Mouse (Mus musculus) liver, adult 2 months (tissue): Measurements from ENCODE around the gene A330070K13Rik. TPM values are rescaled to one million over a fixed set of nuclear protein-coding genes. Genes with fewer than 3 reads are reported as not detected.

Experiments used
- DNase-seq: peaks from one replicate; pipeline ENCODE4 v3.0.0-alpha.2; 2011; ENCODE audit warnings: low read depth, low spot score; ENCODE audit errors: extremely low read depth
- H3K27ac ChIP-seq: fragments of 200-500 bp; replicated peaks from 2 replicates; pipeline ENCODE4 v1.5.1; 2012; ENCODE audit warnings: low read depth, mild to moderate bottlenecking, control low read depth, inconsistent platforms, low read length; ENCODE audit not compliant: insufficient read depth
- H3K27me3 ChIP-seq: fragments of 200-500 bp; 2 replicates; pipeline ENCODE4 v1.6.1; 2012; ENCODE audit warnings: mild to moderate bottlenecking, moderate library complexity, low read length, inconsistent platforms; ENCODE audit not compliant: control insufficient read depth, insufficient read depth
- H3K36me3 ChIP-seq: fragments of 200-500 bp; 2 replicates; pipeline ENCODE4 v1.6.1; 2012; ENCODE audit warnings: low read length, inconsistent platforms; ENCODE audit not compliant: control insufficient read depth, insufficient read depth
- H3K4me1 ChIP-seq: fragments of 200-500 bp; 2 replicates; pipeline ENCODE4 v1.6.1; 2011; ENCODE audit warnings: low read length; ENCODE audit not compliant: control insufficient read depth, insufficient read depth
- H3K4me3 ChIP-seq: fragments of 200-500 bp; 2 replicates; pipeline ENCODE4 v1.5.1; 2011; ENCODE audit warnings: low read depth, mild to moderate bottlenecking, control low read depth, low read length, moderate library complexity; ENCODE audit not compliant: insufficient read depth
- H3K79me2 ChIP-seq: fragments of 200-500 bp; 2 replicates; pipeline ENCODE4 v1.6.1; 2012; ENCODE audit warnings: inconsistent platforms, mild to moderate bottlenecking, low read length, moderate library complexity; ENCODE audit not compliant: control insufficient read depth, insufficient read depth
- H3K9ac ChIP-seq: fragments of 200-500 bp; 2 replicates; pipeline ENCODE4 v1.6.1; 2012; ENCODE audit warnings: low read depth, mild to moderate bottlenecking, control low read depth, inconsistent platforms, low read length
- CTCF ChIP-seq: fragments of 200-500 bp; IDR thresholded peaks from 2 replicates; pipeline ENCODE4 v1.5.1; 2011; ENCODE audit warnings: low read depth, low read length, control low read depth
- POLR2A ChIP-seq: fragments of 200-500 bp; IDR thresholded peaks from 2 replicates; pipeline ENCODE4 v1.6.1; 2011; ENCODE audit warnings: low read length, control low read depth; ENCODE audit not compliant: insufficient read depth; ENCODE audit errors: extremely low read depth
- WGBS: fragments of 180-500 bp; shearing (Covaris S2); methylation state at CpG from one replicate; pipeline ENCODE4 v1.1.7; 2018; 5-methylcytosine and 5-hydroxymethylcytosine counted together
- polyA plus RNA-seq: library from polyadenylated mRNA; depleted of rRNA; stranded (reverse); fragments of >200 nt; gene quantifications from 2 replicates; pipeline ENCODE4 v1.2.3, GENCODE M21; 2012; rRNA removed
- total RNA-seq: library from RNA; depleted of rRNA; stranded (reverse); fragments of >200 nt; gene quantifications from 2 replicates; pipeline ENCODE4 v1.2.3, GENCODE M21; 2014; rRNA removed

A330070K13Rik gene
- not detected in 2 replicates for total RNA-seq
- not detected in 2 replicates for polyA plus RNA-seq

- no peak within 1 kb of the TSS for H3K9ac ChIP-seq
- TF ChIP-seq CTCF (no peak), POLR2A (no peak)
- no peaks in the 10 kb centered on the region for H3K4me1 ChIP-seq
- H3K4me3 ChIP-seq: no peak within 1 kb of the TSS
- no peaks in the 10 kb centered on the region; the same call in 1 of the 2 replicates for H3K79me2 ChIP-seq
- H3K27ac ChIP-seq: no peak within 1 kb of the TSS
- DNase-seq: no peak
- no peaks in the 10 kb centered on the region for H3K36me3 ChIP-seq
- WGBS: 27% methylated on average over 13 of the region's 13 CpGs
- H3K27me3 ChIP-seq: no peaks in the 10 kb centered on the region
Observed at GRCm38 (mm10) chr5:130384222-130384912, at the start of gene A330070K13Rik. Gene A330070K13Rik (minus strand): TSS chr5:130384631.

DNA sequence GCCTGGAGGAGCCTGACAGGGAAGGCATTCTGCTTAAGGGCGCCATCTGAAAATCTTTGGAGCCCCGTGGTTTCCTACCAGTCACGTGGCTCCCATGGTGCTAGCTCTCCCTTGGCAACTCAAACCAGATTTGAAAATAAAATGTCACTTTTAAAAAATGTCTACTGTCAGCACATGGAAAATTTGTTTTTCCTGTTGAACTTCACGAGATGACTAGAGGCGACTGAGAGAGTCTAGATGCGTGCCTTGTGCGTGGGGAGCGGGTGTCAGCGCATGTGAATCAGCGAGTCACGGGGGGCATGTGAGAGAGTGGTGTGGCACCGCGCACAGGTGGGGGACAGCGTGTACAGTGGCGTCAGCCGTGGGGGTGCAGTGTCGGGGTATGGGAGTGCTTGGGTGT lies 27.1 kb upstream of the A330070K13Rik start:
- TF ChIP-seq POLR2A (no peak), CTCF (no peak)
- 92% methylated on average over 17 of the region's 17 CpGs for WGBS
- no peaks in the 10 kb centered on the region for H3K27me3 ChIP-seq
- no peak overlapping the region for H3K9ac ChIP-seq
- no peak overlapping the region for H3K4me3 ChIP-seq
- no peaks in the 10 kb centered on the region for H3K79me2 ChIP-seq
- H3K4me1 ChIP-seq: no peaks in the 10 kb centered on the region
- no peak for DNase-seq
- no peak overlapping the region for H3K27ac ChIP-seq
- H3K36me3 ChIP-seq: no peaks in the 10 kb centered on the region

- Histone ChIP-seq H3K4me3 (no peak overlapping the region), H3K27me3 (no peaks in the 10 kb centered on the region), H3K4me1 (no peaks in the 10 kb centered on the region), H3K27ac (no peak overlapping the region), H3K79me2 (no peaks in the 10 kb centered on the region), H3K9ac (no peak overlapping the region), H3K36me3 (no peaks in the 10 kb centered on the region)
- no peak for DNase-seq
- TF ChIP-seq POLR2A (no peak), CTCF (no peak)
- 83% methylated on average over 6 of the region's 6 CpGs for WGBS
Observed at GRCm38 (mm10) chr5:130409706-130410105, 25.3 kb upstream of the A330070K13Rik start.

- no peaks in the 10 kb centered on the region for H3K36me3 ChIP-seq
- 35% methylated on average over 1 of the region's 1 CpGs for WGBS
- no peak overlapping the region for H3K4me3 ChIP-seq
- H3K27me3 ChIP-seq: no peaks in the 10 kb centered on the region
- H3K27ac ChIP-seq: no peak overlapping the region
- no peaks in the 10 kb centered on the region for H3K79me2 ChIP-seq
- no peaks in the 10 kb centered on the region for H3K4me1 ChIP-seq
- no peak overlapping the region for H3K9ac ChIP-seq
- DNase-seq: peak; percentile 6
- TF ChIP-seq POLR2A (no peak), CTCF (peak; percentile 96)
Observed at GRCm38 (mm10) chr5:130405201-130405600, 20.8 kb upstream of the A330070K13Rik start.

- TF ChIP-seq CTCF: no peak
- TF ChIP-seq POLR2A: no peak
- H3K79me2 ChIP-seq: no peaks in the 10 kb centered on the region
- no peak overlapping the region for H3K27ac ChIP-seq
- no peaks in the 10 kb centered on the region for H3K27me3 ChIP-seq
- H3K4me1 ChIP-seq: no peaks in the 10 kb centered on the region
- no peak overlapping the region for H3K9ac ChIP-seq
- 84% methylated on average over 8 of the region's 8 CpGs for WGBS
- DNase-seq: no peak
- H3K36me3 ChIP-seq: no peaks in the 10 kb centered on the region
- H3K4me3 ChIP-seq: no peak overlapping the region
Observed at GRCm38 (mm10) chr5:130400136-130400917, 15.9 kb upstream of the A330070K13Rik start.
